Mouse (Mus musculus): ENCODE data around the gene Wdr46. TPM values are rescaled to one million over a fixed set of nuclear protein-coding genes. Genes with fewer than 3 reads are reported as not detected.
A peak's percentile ranks its signal among the peaks of the same experiment; 100 is the strongest.
"Not testable (repeated sequence)": the region's sequence is repeated elsewhere in the genome, so short reads cannot be mapped to it uniquely, and the experiment has no call there.

Wdr46 gene
- polyA plus RNA-seq, 1 experiment from 2014 or later, result 44.0 TPM

GRCm38 (mm10) chr17:33952015-33952414 lies 11.6 kb downstream of the Wdr46 start:
- WGBS, result 75% methylated on average over 13 of the region's 13 CpGs
- Histone ChIP-seq H3K27ac (peak overlapping the region; percentile 94), H3K36me3 (peaks cover 60% of the 10 kb centered on the region), H3K4me3 (replicated peaks) (peak overlapping the region; percentile 49), H3K4me2 (peak overlapping the region; percentile 81), H3K9ac (peak overlapping the region; percentile 51), H3K4me1 (peaks cover 60% of the 10 kb centered on the region)
- not testable (repeated sequence) for H3K9me3 ChIP-seq (replicated peaks); H3K27me3 ChIP-seq; ATAC-seq (replicated peaks; ENCODE audit: low FRiP score)

DNA sequence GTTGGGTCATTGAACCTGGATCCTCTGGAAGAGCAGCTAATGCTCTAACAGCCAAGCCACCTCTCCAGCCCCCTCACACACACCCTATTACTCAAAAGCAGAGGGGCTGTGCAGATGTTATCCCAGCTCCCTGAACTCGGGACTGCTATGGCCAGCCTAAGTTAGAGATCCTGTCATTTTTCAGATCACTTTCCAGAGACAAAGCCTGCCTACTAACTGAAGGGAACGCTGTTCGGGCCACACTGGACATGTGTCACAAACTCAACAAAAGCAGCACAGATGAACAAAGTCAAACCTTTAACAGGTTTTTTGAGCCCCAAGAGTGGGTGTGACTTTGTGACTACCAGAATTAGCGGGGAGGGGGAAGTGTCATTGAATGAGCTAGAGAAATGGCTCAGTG lies 12.4 kb downstream of the Wdr46 start:
- ATAC-seq (replicated peaks; ENCODE audit: low FRiP score), result no peak
- peak overlapping the region; percentile 86 for H3K4me2 ChIP-seq
- H3K36me3 ChIP-seq, result peaks cover 54% of the 10 kb centered on the region
- peak overlapping the region; percentile 89; the same call in 1 of the 2 replicates for H3K9ac ChIP-seq
- WGBS, result 82% methylated on average over 4 of the region's 4 CpGs
- H3K4me3 ChIP-seq (replicated peaks), result peak overlapping the region; percentile 75
- H3K9me3 ChIP-seq (replicated peaks), result no peaks in the 10 kb centered on the region
- no peaks in the 10 kb centered on the region for H3K27me3 ChIP-seq
- H3K4me1 ChIP-seq, result peaks cover 61% of the 10 kb centered on the region
- H3K27ac ChIP-seq, result peak overlapping the region; percentile 94

GRCm38 (mm10) chr17:33953310-33953709 lies 12.8 kb downstream of the Wdr46 start:
- peak overlapping the region; percentile 75 for H3K4me3 ChIP-seq (replicated peaks)
- no peaks in the 10 kb centered on the region for H3K9me3 ChIP-seq (replicated peaks)
- H3K36me3 ChIP-seq, result peaks cover 54% of the 10 kb centered on the region
- 84% methylated on average over 3 of the region's 3 CpGs for WGBS
- ATAC-seq (replicated peaks; ENCODE audit: low FRiP score), result no peak
- H3K27ac ChIP-seq, result peak overlapping the region; percentile 94
- peak overlapping the region; percentile 89; the same call in 1 of the 2 replicates for H3K9ac ChIP-seq
- peaks cover 61% of the 10 kb centered on the region for H3K4me1 ChIP-seq
- H3K27me3 ChIP-seq, result no peaks in the 10 kb centered on the region
- H3K4me2 ChIP-seq, result peak overlapping the region; percentile 86

DNA sequence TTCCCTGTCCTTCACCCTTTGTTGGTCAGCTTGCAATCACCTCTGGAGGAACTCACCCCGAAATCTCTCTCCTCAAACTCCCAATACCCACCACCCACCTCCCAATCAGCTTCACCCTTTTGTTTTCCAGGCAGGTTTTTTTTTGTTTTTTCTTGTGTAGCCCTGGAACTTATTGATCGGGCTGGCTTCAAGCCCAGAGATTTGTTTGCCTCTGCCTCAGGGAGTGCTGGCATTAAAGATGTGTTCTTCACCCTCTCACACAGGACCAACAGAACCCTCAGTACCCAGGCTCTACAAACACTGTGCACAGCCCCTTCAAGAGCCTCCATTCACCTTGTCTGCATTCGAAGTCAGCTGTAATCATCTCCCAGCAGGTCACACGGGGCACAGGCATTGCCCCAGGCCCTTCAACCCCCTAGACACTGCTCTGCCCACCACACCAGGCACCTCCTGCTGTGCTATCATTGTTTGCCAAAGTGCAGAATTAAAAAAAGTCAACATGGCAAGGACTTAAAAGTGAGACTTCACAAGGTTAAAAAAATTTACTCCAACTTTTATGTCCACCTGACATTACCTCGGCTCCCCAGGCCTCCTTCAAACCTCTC lies 13.6 kb downstream of the Wdr46 start:
- Histone ChIP-seq H3K9ac (peak overlapping the region; percentile 89), H3K27ac (peak overlapping the region; percentile 94), H3K36me3 (peaks cover 54% of the 10 kb centered on the region), H3K4me1 (peaks cover 61% of the 10 kb centered on the region), H3K27me3 (no peaks in the 10 kb centered on the region), H3K4me3 (replicated peaks) (peak overlapping the region; percentile 75), H3K4me2 (peak overlapping the region; percentile 86), H3K9me3 (replicated peaks) (no peaks in the 10 kb centered on the region)
- ATAC-seq (replicated peaks; ENCODE audit: low FRiP score), result no peak
- 42% methylated on average over 5 of the region's 5 CpGs for WGBS

- Histone ChIP-seq H3K4me2 (peak overlapping the region; percentile 86), H3K9me3 (replicated peaks) (no peaks in the 10 kb centered on the region), H3K4me1 (peaks cover 56% of the 10 kb centered on the region), H3K9ac (peak overlapping the region; percentile 89), H3K36me3 (peaks cover 54% of the 10 kb centered on the region), H3K4me3 (replicated peaks) (peak overlapping the region; percentile 75), H3K27me3 (no peaks in the 10 kb centered on the region), H3K27ac (peak overlapping the region; percentile 94)
- no peak; the same call in 1 of the 2 replicates for ATAC-seq (replicated peaks; ENCODE audit: low FRiP score)
- under 1% methylated on average over 33 of the region's 33 CpGs for WGBS
Measured at GRCm38 (mm10) chr17:33954646-33955554, 14.4 kb downstream of the Wdr46 start.

- under 1% methylated on average over 50 of the region's 50 CpGs for whole genome bisulfite sequencing
- Histone ChIP-seq H3K4me1 (peaks cover 48% of the 10 kb centered on the region), H3K27me3 (no peaks in the 10 kb centered on the region), H3K4me3 (replicated peaks) (peak within 1 kb of the TSS; percentile 75), H3K9me3 (replicated peaks) (no peaks in the 10 kb centered on the region), H3K27ac (peak within 1 kb of the TSS; percentile 94), H3K36me3 (peaks cover 57% of the 10 kb centered on the region), H3K9ac (peak within 1 kb of the TSS; percentile 89), H3K4me2 (peak within 1 kb of the TSS; percentile 86)
- peak; percentile 78 for ATAC-seq (replicated peaks; ENCODE audit: low FRiP score)
Measured at GRCm38 (mm10) chr17:33955555-33956214, 15.2 kb downstream of the Wdr46 start, which contains the start of the genes Vps52 and Rps18. Gene Vps52 (plus strand): TSS chr17:33955812. Gene Rps18 (minus strand): TSS chr17:33956001.

- H3K4me2 ChIP-seq, result peak overlapping the region; percentile 75
- H3K36me3 ChIP-seq, result peaks cover 63% of the 10 kb centered on the region
- WGBS, result 6% methylated on average over 10 of the region's 10 CpGs
- peaks cover 42% of the 10 kb centered on the region for H3K4me1 ChIP-seq
- H3K27ac ChIP-seq, result peak overlapping the region; percentile 88
- no peaks in the 10 kb centered on the region for H3K27me3 ChIP-seq
- H3K9ac ChIP-seq, result peak overlapping the region; percentile 84
- no peaks in the 10 kb centered on the region for H3K9me3 ChIP-seq (replicated peaks)
- ATAC-seq (replicated peaks; ENCODE audit: low FRiP score), result no peak
- peak overlapping the region; percentile 75 for H3K4me3 ChIP-seq (replicated peaks)
Measured at GRCm38 (mm10) chr17:33956336-33956735, 15.9 kb downstream of the Wdr46 start.

DNA sequence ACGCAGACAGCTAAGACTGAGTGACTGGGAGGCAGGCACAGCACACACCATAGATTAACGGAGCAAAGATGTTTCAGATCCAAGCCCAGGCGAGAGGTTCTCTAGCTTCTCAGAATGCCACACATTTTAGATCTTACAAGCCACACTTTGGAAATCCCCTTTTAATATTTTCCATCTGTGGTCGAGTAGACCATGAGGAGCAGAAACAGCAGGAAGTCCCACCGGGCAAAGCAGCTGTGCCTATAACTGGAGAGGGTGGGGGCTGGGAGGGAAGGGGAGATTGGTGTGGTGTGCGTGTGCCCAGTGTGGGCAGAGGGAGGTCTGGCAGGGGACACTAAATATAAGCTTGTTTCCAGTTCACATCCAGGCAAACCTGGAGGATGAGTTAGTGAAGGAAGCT lies 17.0 kb downstream of the Wdr46 start:
- Histone ChIP-seq H3K4me2 (no peak overlapping the region), H3K9ac (no peak overlapping the region), H3K27me3 (no peaks in the 10 kb centered on the region), H3K27ac (no peak overlapping the region), H3K4me3 (replicated peaks) (no peak overlapping the region), H3K9me3 (replicated peaks) (no peaks in the 10 kb centered on the region), H3K4me1 (peaks cover 30% of the 10 kb centered on the region), H3K36me3 (peaks cover 64% of the 10 kb centered on the region)
- WGBS, result 91% methylated on average over 6 of the region's 6 CpGs
- no peak for ATAC-seq (replicated peaks; ENCODE audit: low FRiP score)

DNA sequence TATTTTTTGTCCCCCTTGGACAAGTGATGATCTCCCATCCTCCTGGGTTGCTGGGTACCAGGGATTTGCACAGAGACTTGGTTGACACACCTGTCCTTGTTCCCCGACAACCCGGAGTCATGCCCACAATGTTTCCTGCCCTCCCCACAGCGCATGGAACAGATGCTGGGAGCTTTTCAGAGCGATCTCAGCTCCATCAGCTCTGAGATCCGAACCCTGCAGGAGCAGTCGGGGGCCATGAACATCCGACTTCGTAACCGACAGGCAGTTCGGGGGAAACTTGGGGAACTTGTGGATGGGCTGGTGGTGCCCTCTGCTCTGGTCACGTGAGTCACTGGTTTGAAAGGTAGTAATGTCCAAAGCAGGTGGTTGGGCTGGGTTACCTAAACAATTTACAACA lies 18.0 kb downstream of the Wdr46 start:
- no peak overlapping the region for H3K9ac ChIP-seq
- H3K36me3 ChIP-seq, result peaks cover 64% of the 10 kb centered on the region
- no peak overlapping the region for H3K4me3 ChIP-seq (replicated peaks)
- no peak for ATAC-seq (replicated peaks; ENCODE audit: low FRiP score)
- H3K27me3 ChIP-seq, result no peaks in the 10 kb centered on the region
- H3K27ac ChIP-seq, result no peak overlapping the region
- H3K4me1 ChIP-seq, result peaks cover 21% of the 10 kb centered on the region
- no peak overlapping the region for H3K4me2 ChIP-seq
- H3K9me3 ChIP-seq (replicated peaks), result no peaks in the 10 kb centered on the region
- WGBS, result 96% methylated on average over 11 of the region's 11 CpGs

DNA sequence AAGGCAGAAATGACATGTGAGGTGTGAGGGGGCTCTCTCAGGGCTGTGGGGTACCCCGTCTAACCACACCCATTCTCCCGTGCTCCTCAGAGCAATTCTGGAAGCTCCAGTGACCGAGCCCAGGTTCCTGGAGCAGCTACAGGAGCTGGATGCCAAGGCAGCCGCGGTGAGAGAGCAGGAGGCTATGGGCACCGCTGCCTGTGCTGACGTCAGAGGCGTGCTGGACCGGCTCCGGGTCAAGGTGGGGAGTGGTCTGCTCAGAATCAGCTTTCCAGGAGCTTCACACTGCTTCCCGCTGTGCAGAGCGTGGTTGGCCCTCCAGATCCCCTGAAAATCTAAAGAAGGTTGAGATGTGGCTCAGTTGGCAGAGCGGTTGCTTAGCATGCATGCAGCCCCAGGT lies 18.7 kb downstream of the Wdr46 start:
- Histone ChIP-seq H3K9me3 (replicated peaks) (no peaks in the 10 kb centered on the region), H3K9ac (no peak overlapping the region), H3K4me3 (replicated peaks) (no peak overlapping the region), H3K27me3 (no peaks in the 10 kb centered on the region), H3K4me1 (peaks cover 14% of the 10 kb centered on the region), H3K36me3 (peaks cover 64% of the 10 kb centered on the region), H3K27ac (no peak overlapping the region), H3K4me2 (no peak overlapping the region)
- WGBS, result 93% methylated on average over 13 of the region's 13 CpGs
- ATAC-seq (replicated peaks; ENCODE audit: low FRiP score), result no peak

GRCm38 (mm10) chr17:33959948-33960347 lies 19.5 kb downstream of the Wdr46 start:
- Histone ChIP-seq H3K4me3 (replicated peaks) (no peak overlapping the region), H3K4me1 (peaks cover 8% of the 10 kb centered on the region), H3K9ac (no peak overlapping the region), H3K4me2 (no peak overlapping the region), H3K36me3 (peaks cover 67% of the 10 kb centered on the region), H3K27me3 (no peaks in the 10 kb centered on the region), H3K9me3 (replicated peaks) (no peaks in the 10 kb centered on the region), H3K27ac (no peak overlapping the region)
- 96% methylated on average over 15 of the region's 15 CpGs for WGBS
- ATAC-seq (replicated peaks; ENCODE audit: low FRiP score), result no peak

DNA sequence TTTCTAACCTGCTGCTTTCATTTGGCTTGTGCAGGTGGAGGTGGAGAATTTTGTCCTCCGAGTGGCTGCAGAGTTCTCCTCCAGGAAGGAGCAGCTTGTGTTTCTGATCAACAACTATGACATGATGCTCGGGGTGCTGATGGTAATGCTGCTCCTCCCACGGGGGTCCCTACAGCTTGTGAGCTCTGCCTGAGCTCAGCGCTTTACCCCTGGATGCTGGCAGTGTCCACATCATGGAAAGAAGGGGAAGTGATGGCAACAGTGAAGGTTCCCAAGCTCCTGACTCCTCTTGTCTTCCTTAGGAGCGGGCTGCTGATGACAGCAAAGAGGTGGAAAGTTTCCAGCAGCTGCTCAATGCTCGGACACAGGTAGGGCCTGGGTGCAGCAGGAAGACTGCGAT lies 22.4 kb downstream of the Wdr46 start:
- H3K4me3 ChIP-seq (replicated peaks), result no peak overlapping the region
- no peak overlapping the region for H3K9ac ChIP-seq
- H3K4me1 ChIP-seq, result no peaks in the 10 kb centered on the region
- H3K36me3 ChIP-seq, result peaks cover 84% of the 10 kb centered on the region
- no peaks in the 10 kb centered on the region for H3K27me3 ChIP-seq
- ATAC-seq (replicated peaks; ENCODE audit: low FRiP score), result no peak
- H3K4me2 ChIP-seq, result no peak overlapping the region
- no peak overlapping the region for H3K27ac ChIP-seq
- 91% methylated on average over 7 of the region's 7 CpGs for WGBS
- H3K9me3 ChIP-seq (replicated peaks), result no peaks in the 10 kb centered on the region

All from kidney, embryonic 15.5 days (tissue).